Mouse (Mus musculus): ENCODE results near the gene Tmigd1. TPM values are rescaled to one million over a fixed set of nuclear protein-coding genes. Genes with fewer than 3 reads are reported as not detected.
A peak's percentile ranks its signal among the peaks of the same experiment; 100 is the strongest.

Tmigd1 gene
- polyA plus RNA-seq (2012; rRNA removed), result 60.5 and 146 TPM in 2 replicates

- 28% methylated on average over 7 of the region's 7 CpGs for WGBS
- DNase-seq (ENCODE audit: low read depth, low spot score), result no peak
Observed at GRCm38 (mm10) chr11:76901579-76902361, at the start of gene Tmigd1. Gene Tmigd1 (plus strand): TSS chr11:76902159.

DNA sequence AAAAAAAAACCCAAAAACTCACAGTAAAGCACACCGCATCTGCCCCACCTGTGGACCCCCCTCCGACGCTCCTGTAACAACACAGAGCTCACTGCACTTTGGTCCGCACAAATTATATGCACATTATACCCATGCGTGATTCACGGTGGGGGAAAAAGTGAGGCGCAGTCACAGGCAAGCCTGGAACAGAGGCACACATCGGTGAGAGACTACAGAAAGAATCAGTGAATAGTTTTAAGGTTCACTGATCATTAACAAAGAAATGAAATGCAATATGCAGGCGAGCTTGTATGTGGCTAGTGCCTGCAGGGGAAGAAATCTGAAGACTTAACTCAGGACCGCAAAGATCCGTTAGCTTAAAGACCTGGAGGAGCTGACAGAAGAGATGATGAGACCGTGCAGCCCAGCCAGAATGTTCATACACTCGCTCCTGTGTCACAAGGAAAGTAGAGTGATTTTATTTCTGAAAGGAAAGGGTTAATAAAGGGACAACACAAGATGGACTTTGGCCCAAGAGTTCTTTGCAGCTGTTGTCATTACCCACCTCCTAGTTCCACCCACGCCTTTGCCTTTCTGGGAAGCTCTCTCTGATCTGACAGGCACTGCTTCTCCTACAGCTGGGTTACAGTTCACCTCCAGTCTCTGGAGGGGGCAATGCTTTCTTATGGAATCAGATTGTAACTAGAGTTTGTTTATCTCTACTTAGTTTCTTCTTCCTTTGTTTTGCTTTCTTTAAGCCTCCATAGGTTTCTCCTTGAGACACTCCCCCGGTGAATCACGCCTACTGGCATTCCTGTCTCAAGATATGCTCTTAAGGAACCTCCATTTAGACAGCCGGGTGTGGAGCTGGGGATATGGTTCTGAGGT, 47.3 kb upstream of the Tmigd1 start:
- DNase-seq (ENCODE audit: low read depth, low spot score), result no peak
- 31% methylated on average over 17 of the region's 17 CpGs for WGBS

GRCm38 (mm10) chr11:76856601-76857000, 45.4 kb upstream of the Tmigd1 start:
- 41% methylated on average over 2 of the region's 2 CpGs for WGBS
- no peak for DNase-seq (ENCODE audit: low read depth, low spot score)

DNA sequence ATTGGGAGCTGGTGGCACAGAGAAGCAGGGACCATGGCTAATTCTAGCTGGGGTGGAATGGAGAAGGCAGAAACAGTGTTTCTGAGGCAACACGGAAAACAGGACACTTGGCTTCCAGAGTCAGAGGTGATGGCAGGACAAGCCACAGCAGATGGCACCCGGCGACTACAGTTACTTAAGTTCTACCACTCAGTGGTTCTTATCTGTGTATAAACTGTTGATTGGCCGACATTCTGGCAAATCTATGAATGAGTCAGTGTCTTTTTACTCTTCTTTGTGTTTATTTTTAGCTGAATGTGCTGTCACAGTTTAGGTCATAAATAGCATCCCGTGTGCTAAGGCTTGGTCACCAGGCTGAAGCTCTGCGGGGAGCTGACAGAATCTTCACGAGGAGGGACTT, 44.8 kb upstream of the Tmigd1 start:
- DNase-seq (ENCODE audit: low read depth, low spot score), result no peak
- WGBS, result 22% methylated on average over 7 of the region's 7 CpGs

- DNase-seq (ENCODE audit: low read depth, low spot score), result no peak
- WGBS, result 32% methylated on average over 5 of the region's 5 CpGs
Observed at GRCm38 (mm10) chr11:76858781-76859180, 43.2 kb upstream of the Tmigd1 start.

DNA sequence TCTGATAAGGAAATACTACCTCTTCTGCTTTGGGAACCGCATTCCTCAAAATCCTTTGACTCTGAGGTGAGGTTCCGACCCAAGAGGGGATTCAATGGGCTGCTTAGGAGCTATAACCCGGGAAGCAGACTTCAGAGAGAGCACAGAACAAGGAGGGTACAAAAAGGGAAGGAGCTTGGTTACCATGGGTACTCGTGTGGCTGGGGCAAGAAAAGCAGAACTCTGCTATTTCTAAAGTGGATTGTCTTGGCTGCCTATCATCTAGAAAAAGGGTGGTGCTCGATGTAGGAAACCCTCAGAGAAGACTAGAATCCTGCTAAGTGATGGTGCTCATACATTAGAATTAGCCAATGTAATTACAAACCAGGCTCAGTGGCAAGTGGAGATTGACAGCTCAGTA, 42.7 kb upstream of the Tmigd1 start:
- WGBS, result 65% methylated on average over 5 of the region's 5 CpGs
- DNase-seq (ENCODE audit: low read depth, low spot score), result no peak

DNA sequence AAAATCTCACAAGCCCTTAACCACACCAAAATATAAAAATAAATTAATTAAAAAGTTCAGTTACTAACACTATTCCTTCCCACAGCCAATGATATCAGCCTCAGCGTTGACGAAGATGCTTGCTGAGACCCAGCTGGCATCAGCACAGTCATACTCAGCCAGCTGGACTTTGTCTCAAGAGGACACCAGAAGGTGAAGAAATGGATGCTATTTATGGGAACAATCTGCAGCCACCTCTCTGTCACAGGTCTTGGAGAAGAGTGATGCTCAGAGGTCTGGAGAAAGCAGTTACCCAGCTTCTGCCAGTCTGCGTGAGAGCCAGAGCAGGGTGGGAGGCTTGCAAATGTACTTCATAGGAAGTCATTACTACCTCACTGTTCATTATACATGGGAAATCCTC, 40.8 kb upstream of the Tmigd1 start:
- WGBS, result 92% methylated on average over 3 of the region's 3 CpGs
- DNase-seq (ENCODE audit: low read depth, low spot score), result no peak

DNA sequence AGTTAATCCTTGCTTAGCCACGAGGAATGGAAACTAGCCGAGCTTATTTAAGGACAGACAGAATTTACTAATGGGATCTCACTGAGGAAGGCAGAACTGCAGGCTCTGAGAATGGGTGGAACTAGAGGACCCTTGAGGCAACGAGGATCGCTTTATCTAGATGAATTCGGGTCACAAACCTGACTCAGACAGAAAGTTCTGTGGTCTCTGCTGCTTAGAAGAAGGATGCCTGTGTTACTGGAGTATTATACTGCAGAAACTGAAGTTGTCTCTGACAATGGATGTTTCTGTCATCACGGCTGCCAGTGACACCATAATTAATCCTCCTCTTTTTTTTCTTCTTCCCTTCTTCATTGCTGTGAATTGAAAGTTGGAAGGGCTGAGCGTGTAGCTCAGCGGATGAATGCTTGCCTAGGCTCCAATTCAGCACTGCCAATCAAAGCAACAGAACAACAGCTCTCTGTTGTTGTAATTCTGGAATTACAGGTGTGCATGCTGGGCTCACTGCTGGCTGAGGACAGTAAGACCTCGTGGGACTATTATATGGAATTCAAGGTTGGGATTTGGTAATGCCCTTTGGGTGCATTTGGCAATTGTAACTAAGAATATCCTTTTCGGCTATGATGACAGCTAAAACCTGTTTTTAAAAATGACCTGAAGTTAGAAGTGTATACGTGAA, 29.3 kb upstream of the Tmigd1 start:
- WGBS, result 76% methylated on average over 11 of the region's 11 CpGs
- DNase-seq (ENCODE audit: low read depth, low spot score), result no peak

GRCm38 (mm10) chr11:76873865-76874264, 28.1 kb upstream of the Tmigd1 start:
- 75% methylated on average over 5 of the region's 5 CpGs for whole genome bisulfite sequencing
- DNase-seq (ENCODE audit: low read depth, low spot score), result no peak

GRCm38 (mm10) chr11:76874766-76875165, 27.2 kb upstream of the Tmigd1 start:
- WGBS, result 64% methylated on average over 6 of the region's 6 CpGs

GRCm38 (mm10) chr11:76879816-76880215, 22.1 kb upstream of the Tmigd1 start:
- 82% methylated on average over 5 of the region's 5 CpGs for WGBS
- DNase-seq (ENCODE audit: low read depth, low spot score), result no peak

More at GRCm38 (mm10) chr11:76874766-76875165, 27.2 kb upstream of the Tmigd1 start:
- no peak for DNase-seq (ENCODE audit: low read depth, low spot score)

DNA sequence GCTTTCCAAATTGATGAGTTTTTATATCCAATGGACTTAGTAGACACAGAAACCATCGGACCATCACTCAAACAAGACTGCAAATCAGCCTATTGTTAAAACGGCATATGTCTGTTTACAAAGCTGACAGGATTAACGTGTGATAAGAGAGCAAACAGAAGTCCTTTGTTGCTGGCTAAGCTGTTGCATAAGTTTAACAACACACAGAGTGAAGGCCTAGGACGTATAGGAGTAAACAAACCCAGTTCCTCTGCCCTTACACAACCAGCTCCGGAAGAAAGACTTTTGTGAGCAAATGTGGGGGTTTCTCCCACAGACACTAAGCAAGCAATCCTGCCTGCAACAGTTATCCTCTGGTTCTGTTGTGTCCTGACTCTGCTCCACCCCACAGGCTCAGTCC, 17.5 kb upstream of the Tmigd1 start:
- WGBS, result 19% methylated on average over 5 of the region's 5 CpGs

GRCm38 (mm10) chr11:76889339-76890164, 12.4 kb upstream of the Tmigd1 start:
- 20% methylated on average over 10 of the region's 10 CpGs for WGBS
- DNase-seq (ENCODE audit: low read depth, low spot score), result peak; percentile 78

More for the DNA sequence above, 17.5 kb upstream of the Tmigd1 start:
- no peak for DNase-seq (ENCODE audit: low read depth, low spot score)

- 83% methylated on average over 7 of the region's 7 CpGs for WGBS
- DNase-seq (ENCODE audit: low read depth, low spot score), result no peak
Observed at GRCm38 (mm10) chr11:76891171-76891570, 10.8 kb upstream of the Tmigd1 start.

GRCm38 (mm10) chr11:76891738-76892349, 10.1 kb upstream of the Tmigd1 start:
- no peak for DNase-seq (ENCODE audit: low read depth, low spot score)
- 73% methylated on average over 4 of the region's 4 CpGs for WGBS

GRCm38 (mm10) chr11:76892972-76893371, 9.0 kb upstream of the Tmigd1 start:
- 28% methylated on average over 3 of the region's 3 CpGs for WGBS
- no peak for DNase-seq (ENCODE audit: low read depth, low spot score)

DNA sequence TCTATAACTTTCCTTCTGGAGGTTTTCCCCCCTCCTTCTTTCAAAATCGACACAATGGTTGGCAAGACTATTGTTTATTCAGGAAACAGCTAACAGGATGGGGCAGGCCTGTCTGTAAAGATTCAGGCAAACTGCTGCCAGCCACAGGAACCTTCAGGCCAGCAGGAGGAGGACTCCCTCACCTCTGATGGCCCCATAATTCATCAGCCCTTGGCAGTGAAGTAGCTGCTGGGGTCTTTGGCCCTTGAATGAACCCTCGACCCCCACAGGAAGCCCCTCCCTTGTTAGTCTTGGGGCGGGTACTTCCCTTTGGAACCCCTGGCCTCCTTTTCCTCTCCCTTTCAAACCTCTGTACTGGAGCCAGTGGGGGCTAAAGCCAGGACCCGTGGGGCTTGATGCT, 8.4 kb upstream of the Tmigd1 start:
- DNase-seq (ENCODE audit: low read depth, low spot score), result no peak
- WGBS, result 6% methylated on average over 4 of the region's 4 CpGs

DNA sequence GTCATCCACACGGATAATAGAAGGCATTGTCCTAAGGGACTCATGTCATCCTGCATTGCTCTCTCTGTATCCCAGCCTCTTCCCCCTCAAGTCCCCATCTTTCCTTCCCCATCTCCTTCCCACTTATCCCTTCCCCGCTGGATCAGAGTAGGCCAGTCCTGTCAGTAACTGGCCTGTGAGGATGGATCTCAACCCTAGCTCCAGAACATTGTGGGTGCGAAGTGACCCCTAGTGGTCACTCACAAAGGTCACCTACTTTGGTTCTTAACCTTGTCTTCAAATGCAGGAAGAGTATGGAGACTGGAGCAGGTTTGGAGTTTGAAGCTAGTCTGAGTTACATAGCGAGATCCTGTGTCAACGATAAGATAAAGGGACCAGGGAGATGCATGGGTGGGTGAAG, 7.7 kb upstream of the Tmigd1 start:
- DNase-seq (ENCODE audit: low read depth, low spot score), result no peak
- 22% methylated on average over 5 of the region's 5 CpGs for WGBS

DNA sequence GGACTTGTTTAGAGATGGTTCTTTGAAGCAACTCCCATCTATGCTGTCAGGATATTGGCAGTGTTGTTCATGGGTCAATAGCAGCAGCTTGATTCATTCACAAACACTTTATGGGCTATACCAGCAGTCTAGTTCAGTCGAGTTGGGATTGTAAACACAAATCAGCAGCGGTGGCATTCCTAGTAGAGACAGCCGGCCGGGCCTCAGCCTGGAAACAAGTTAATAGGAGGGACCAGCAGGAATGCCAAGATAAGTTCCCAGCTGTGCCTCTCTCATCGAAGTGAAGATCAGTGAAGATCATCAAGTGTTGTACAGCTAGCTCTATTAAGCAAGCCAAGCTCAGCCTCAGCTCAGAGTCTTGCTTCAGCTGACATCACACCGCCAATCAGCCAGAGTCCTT, 5.6 kb upstream of the Tmigd1 start:
- WGBS, result 28% methylated on average over 6 of the region's 6 CpGs
- no peak for DNase-seq (ENCODE audit: low read depth, low spot score)
